Mouse (Mus musculus): ENCODE data around the gene Psme3. TPM values are rescaled to one million over a fixed set of nuclear protein-coding genes. Genes with fewer than 3 reads are reported as not detected.

Gene Psme3
- polyA plus RNA-seq, 1 experiment from 2014 or later, result 102 TPM

DNA sequence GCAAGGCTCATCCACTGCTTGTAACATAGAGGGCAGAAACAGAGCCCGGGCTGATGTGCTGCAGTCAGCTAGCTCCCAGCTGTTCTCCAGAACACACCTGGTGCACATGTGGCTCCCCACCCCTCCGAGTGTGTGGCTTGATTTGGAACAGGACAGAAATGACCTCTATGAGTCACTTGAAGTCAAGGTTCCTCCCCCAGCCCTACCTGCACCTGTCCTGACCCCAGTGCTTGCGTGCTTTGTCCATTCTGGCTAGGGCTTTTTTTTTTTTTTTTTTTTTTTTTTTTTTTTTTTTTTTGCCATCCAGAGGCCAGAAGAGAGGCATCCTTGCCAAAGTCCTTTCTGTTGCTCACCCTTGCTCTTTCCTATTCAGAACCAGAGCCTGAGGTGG, 35.7 kb downstream of the Psme3 start:
- Histone ChIP-seq H3K36me3 (ENCODE audit: insufficient read depth, low read length) (no peaks in the 10 kb centered on the region), H3K4me1 (replicated peaks; ENCODE audit: insufficient read depth, low read length) (0 out of 2 replicates have a peak, but pooled peaks cover 3% of the 10 kb centered on the region), H3K4me2 (ENCODE audit: low read length) (no peak overlapping the region), H3K4me3 (replicated peaks; ENCODE audit: low read depth, low read length) (no peak overlapping the region), H3K27me3 (ENCODE audit: insufficient read depth, low read length) (no peaks in the 10 kb centered on the region), H3K27ac (no peak overlapping the region), H3K9me3 (replicated peaks; ENCODE audit: low read length) (no peaks in the 10 kb centered on the region), H3K9ac (ENCODE audit: low read depth, low read length) (no peak overlapping the region)
- 47% methylated on average over 3 of the region's 3 CpGs for WGBS
- no peak for TF ChIP-seq CTCF (IDR thresholded peaks at IDR 0.05; ENCODE audit: low read depth)
- ATAC-seq (replicated peaks; ENCODE audit: low FRiP score, low read depth) (peak; percentile 47; the same call in 1 of the 2 replicates), DNase-seq (ENCODE audit: low spot score) (no peak)

DNA sequence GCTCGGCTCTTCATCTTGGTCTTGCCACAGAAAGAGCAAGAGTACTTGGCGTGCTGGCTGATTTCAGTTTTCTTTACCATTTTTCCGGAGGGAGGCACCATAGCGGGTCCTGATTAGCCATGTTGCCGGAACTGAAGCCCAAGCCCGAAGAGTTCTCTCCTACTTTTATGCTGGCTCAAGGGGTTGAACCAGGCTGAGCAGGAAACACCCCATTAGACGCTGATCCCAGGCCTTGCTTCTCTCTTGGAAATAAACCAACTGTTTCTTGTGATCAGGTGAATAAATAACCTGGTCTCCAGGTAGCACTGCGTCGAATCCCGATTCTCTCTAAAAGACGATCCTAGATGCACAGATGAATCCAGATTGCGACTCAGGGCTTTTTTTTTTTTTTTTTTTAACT, 37.4 kb downstream of the Psme3 start:
- Histone ChIP-seq H3K9me3 (replicated peaks; ENCODE audit: low read length) (no peaks in the 10 kb centered on the region), H3K27ac (no peak overlapping the region; the same call in 1 of the 2 replicates), H3K4me2 (ENCODE audit: low read length) (no peak overlapping the region), H3K4me1 (replicated peaks; ENCODE audit: insufficient read depth, low read length) (0 out of 2 replicates have a peak, but pooled peaks cover 3% of the 10 kb centered on the region), H3K4me3 (replicated peaks; ENCODE audit: low read depth, low read length) (no peak overlapping the region), H3K36me3 (ENCODE audit: insufficient read depth, low read length) (no peaks in the 10 kb centered on the region), H3K27me3 (ENCODE audit: insufficient read depth, low read length) (no peaks in the 10 kb centered on the region), H3K9ac (ENCODE audit: low read depth, low read length) (no peak overlapping the region)
- no peak for TF ChIP-seq CTCF (IDR thresholded peaks at IDR 0.05; ENCODE audit: low read depth)
- WGBS, result 76% methylated on average over 12 of the region's 12 CpGs
- ATAC-seq (replicated peaks; ENCODE audit: low FRiP score, low read depth) (no peak), DNase-seq (ENCODE audit: low spot score) (no peak)

DNA sequence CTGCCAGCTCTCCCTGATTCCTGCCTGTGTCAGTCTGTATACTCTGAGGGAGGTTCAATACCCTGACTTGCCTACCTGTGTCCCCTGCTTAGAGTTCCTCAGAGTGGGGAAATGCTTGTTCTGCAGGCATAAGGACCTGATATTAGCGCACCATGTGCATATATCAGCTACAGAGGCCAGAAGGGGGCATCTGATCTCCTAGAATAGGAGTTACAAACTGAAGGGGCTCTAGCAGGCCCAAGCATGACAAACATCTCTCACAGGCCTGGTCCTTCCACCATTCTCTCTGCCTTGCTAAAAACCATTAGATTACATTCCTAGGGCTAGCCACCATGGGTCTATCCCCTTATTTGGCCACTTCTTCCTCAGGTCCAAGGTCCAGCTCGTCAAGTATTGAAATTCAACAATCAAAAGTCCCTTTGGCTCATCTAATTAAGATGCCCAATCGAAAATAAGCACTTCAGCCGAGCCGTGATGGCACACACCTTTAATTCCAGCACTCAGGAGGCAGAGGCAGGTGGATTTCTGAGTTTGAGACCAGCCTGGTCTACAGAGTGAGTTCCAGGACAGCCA, 38.5 kb downstream of the Psme3 start:
- peak; percentile 51 for TF ChIP-seq CTCF (IDR thresholded peaks at IDR 0.05; ENCODE audit: low read depth)
- no peak overlapping the region for H3K4me3 ChIP-seq (replicated peaks; ENCODE audit: low read depth, low read length)
- H3K9ac ChIP-seq (ENCODE audit: low read depth, low read length), result no peak overlapping the region
- no peaks in the 10 kb centered on the region for H3K36me3 ChIP-seq (ENCODE audit: insufficient read depth, low read length)
- H3K9me3 ChIP-seq (replicated peaks; ENCODE audit: low read length), result no peaks in the 10 kb centered on the region
- DNase-seq (ENCODE audit: low spot score), result no peak
- no peak for ATAC-seq (replicated peaks; ENCODE audit: low FRiP score, low read depth)
- H3K27ac ChIP-seq, result no peak overlapping the region
- H3K4me1 ChIP-seq (replicated peaks; ENCODE audit: insufficient read depth, low read length), result 0 out of 2 replicates have a peak, but pooled peaks cover 3% of the 10 kb centered on the region
- no peak overlapping the region for H3K4me2 ChIP-seq (ENCODE audit: low read length)
- 87% methylated on average over 5 of the region's 5 CpGs for WGBS
- H3K27me3 ChIP-seq (ENCODE audit: insufficient read depth, low read length), result no peaks in the 10 kb centered on the region

DNA sequence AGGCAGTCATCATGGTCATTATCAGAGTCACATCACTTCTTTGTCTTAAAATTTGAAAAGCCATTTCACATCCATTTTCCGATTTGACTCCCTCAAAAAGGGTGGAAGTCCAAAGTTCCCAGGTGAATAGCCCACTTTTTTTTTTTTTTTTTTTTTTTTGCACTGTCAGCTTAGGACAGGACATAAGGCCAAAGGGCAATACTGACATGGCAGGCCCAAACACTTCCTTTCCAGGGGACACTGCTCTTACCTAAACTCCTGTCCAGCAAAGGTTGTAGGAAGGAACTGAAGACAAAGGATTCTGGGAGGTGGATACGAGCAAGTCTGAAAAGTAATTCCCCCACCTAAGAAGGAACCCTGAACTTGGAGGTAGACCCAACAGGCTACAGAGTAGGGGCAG, 39.9 kb downstream of the Psme3 start:
- no peak for DNase-seq (ENCODE audit: low spot score)
- H3K9ac ChIP-seq (ENCODE audit: low read depth, low read length), result no peak overlapping the region
- H3K4me2 ChIP-seq (ENCODE audit: low read length), result no peak overlapping the region
- H3K4me1 ChIP-seq (replicated peaks; ENCODE audit: insufficient read depth, low read length), result 0 out of 2 replicates have a peak, but pooled peaks cover 12% of the 10 kb centered on the region
- no peak for ATAC-seq (replicated peaks; ENCODE audit: low FRiP score, low read depth)
- no peaks in the 10 kb centered on the region for H3K9me3 ChIP-seq (replicated peaks; ENCODE audit: low read length)
- H3K4me3 ChIP-seq (replicated peaks; ENCODE audit: low read depth, low read length), result no peak overlapping the region
- no peak for TF ChIP-seq CTCF (IDR thresholded peaks at IDR 0.05; ENCODE audit: low read depth)
- H3K27ac ChIP-seq, result no peak overlapping the region
- 88% methylated on average over 2 of the region's 2 CpGs for WGBS
- H3K27me3 ChIP-seq (ENCODE audit: insufficient read depth, low read length), result no peaks in the 10 kb centered on the region
- H3K36me3 ChIP-seq (ENCODE audit: insufficient read depth, low read length), result no peaks in the 10 kb centered on the region

DNA sequence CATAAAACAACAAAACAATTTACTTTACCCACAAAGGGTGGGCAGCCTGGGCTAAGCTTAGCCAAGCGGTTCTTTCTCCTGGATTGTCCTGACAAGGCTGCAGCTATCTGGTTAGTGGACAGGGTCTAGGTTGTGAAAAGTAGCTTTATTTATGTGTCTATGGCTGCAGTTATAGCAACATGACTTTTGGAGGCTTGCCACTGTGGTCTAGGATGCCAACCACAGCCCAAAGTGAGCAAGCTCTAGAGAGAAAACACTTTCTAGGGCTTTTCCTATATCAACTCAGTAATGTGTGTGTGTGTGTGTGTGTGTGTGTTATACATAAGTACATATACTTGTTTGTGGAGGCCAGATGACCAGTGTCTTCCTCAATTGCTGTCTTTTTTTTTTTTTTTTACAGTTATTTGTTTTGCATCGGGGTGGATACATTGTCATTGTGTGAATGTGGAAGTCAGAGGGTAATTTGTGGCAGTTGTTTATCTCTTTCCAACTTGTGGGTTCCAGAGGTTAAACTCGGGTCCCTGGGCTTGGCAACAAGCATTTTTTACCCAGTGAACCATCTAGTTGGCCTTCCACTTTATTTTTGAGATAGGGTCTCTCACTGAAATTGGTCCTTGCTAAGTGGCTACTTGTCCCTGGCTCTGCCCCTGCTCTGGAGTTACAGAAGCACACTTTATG, 41.6 kb downstream of the Psme3 start:
- no peak for TF ChIP-seq CTCF (IDR thresholded peaks at IDR 0.05; ENCODE audit: low read depth)
- ATAC-seq (replicated peaks; ENCODE audit: low FRiP score, low read depth) (no peak), DNase-seq (ENCODE audit: low spot score) (no peak)
- WGBS, result 70% methylated on average over 3 of the region's 3 CpGs
- no peaks in the 10 kb centered on the region for H3K36me3 ChIP-seq (ENCODE audit: insufficient read depth, low read length)
- H3K9ac ChIP-seq (ENCODE audit: low read depth, low read length), result no peak overlapping the region
- no peaks in the 10 kb centered on the region for H3K27me3 ChIP-seq (ENCODE audit: insufficient read depth, low read length)
- H3K27ac ChIP-seq, result no peak overlapping the region
- no peak overlapping the region for H3K4me2 ChIP-seq (ENCODE audit: low read length)
- H3K4me1 ChIP-seq (replicated peaks; ENCODE audit: insufficient read depth, low read length), result 0 out of 2 replicates have a peak, but pooled peaks cover 13% of the 10 kb centered on the region
- H3K9me3 ChIP-seq (replicated peaks; ENCODE audit: low read length), result no peaks in the 10 kb centered on the region
- H3K4me3 ChIP-seq (replicated peaks; ENCODE audit: low read depth, low read length), result no peak overlapping the region

DNA sequence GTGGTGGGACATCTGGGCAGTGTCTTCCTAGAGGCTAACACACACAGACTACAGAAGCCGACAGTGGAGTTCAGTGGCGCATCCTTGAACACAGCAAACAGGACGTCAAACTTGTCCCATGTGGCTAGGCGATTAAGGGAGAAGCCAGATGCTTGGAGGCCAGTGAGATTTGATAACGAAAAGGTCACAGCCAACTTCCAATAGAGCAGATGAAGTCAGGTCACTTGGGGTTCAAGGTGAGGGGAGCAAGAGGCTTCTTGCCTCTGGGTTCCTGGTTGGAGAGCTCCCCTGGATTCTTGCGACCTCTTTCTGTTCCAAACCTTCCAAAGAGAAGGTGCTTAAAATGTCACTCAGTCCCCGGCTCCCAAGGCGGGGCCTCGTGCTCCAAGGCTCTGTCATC, 43.8 kb downstream of the Psme3 start:
- WGBS, result 54% methylated on average over 9 of the region's 9 CpGs
- no peak for DNase-seq (ENCODE audit: low spot score)
- Histone ChIP-seq H3K27me3 (ENCODE audit: insufficient read depth, low read length) (no peaks in the 10 kb centered on the region), H3K9ac (ENCODE audit: low read depth, low read length) (no peak overlapping the region), H3K27ac (peak overlapping the region; percentile 84), H3K9me3 (replicated peaks; ENCODE audit: low read length) (no peaks in the 10 kb centered on the region), H3K4me1 (replicated peaks; ENCODE audit: insufficient read depth, low read length) (0 out of 2 replicates have a peak, but pooled peaks cover 18% of the 10 kb centered on the region), H3K4me2 (ENCODE audit: low read length) (no peak overlapping the region), H3K4me3 (replicated peaks; ENCODE audit: low read depth, low read length) (no peak overlapping the region), H3K36me3 (ENCODE audit: insufficient read depth, low read length) (no peaks in the 10 kb centered on the region)
- no peak for TF ChIP-seq CTCF (IDR thresholded peaks at IDR 0.05; ENCODE audit: low read depth)
- ATAC-seq (replicated peaks; ENCODE audit: low FRiP score, low read depth), result no peak
